In the genomic region with DNA sequence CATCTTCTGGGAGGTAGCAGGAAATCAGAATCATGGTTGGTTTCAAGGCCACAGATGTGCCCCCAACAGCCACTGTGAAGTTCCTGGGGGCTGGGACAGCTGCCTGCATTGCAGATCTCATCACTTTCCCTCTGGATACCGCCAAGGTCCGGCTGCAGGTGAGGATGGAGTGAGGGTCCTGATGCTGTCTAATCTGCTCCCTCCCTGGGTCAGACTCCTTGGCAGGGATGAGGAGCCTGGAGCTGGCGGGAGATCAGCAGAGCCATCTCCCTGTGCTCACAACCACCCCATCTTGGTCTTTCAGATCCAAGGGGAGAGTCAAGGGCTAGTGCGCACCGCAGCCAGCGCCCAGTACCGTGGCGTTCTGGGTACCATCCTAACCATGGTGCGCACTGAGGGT, we compare ENCODE assay signal across 12 mouse cellular contexts. TPM values are rescaled to one million over a fixed set of nuclear protein-coding genes. Genes with fewer than 3 reads are reported as not detected.
DNase-seq lines count a peak whose midpoint lies in the region; ATAC-seq lines count a peak whose summit lies in the region.
"Had no signal": no experiment of that assay in that cellular context is flagged by ENCODE, and none has a peak within 500 bp of the region (broad histone marks: within the 10 kb centered on the region; RNA-seq: fewer than 3 reads in every experiment).

No protein-coding gene starts in this region.

- peaks cover 15% of the 10 kb centered on the region; the same call in 1 of the 2 replicates for H3K36me3 ChIP-seq in hindbrain, embryonic 12.5 days
- no peaks in the 10 kb centered on the region for H3K36me3 ChIP-seq in hindbrain, embryonic 16.5 days (ENCODE audit: control insufficient read depth, insufficient read depth, low read length)
- H3K36me3 ChIP-seq in limb, embryonic 12.5 days: peaks cover 38% of the 10 kb centered on the region

- H3K27me3 ChIP-seq in hindbrain, embryonic 12.5 days: peaks cover 4% of the 10 kb centered on the region
- H3K27me3 ChIP-seq in hindbrain, embryonic 16.5 days (replicated peaks; ENCODE audit: control insufficient read depth, insufficient read depth, low read length): no peaks in the 10 kb centered on the region
- no peaks in the 10 kb centered on the region; the same call in 1 of the 2 replicates for H3K27me3 ChIP-seq in limb, embryonic 12.5 days
- H3K27me3 ChIP-seq: lung, embryonic 15.5 days had no signal

- H3K4me1 ChIP-seq in hindbrain, embryonic 12.5 days: peaks cover 40% of the 10 kb centered on the region
- H3K4me1 ChIP-seq in hindbrain, embryonic 16.5 days (ENCODE audit: control insufficient read depth, insufficient read depth, low read depth, low read length): peaks cover 26% of the 10 kb centered on the region
- H3K4me1 ChIP-seq in limb, embryonic 12.5 days (replicated peaks): peaks cover 51% of the 10 kb centered on the region

- no peaks in the 10 kb centered on the region for H3K9me3 ChIP-seq in hindbrain, embryonic 12.5 days (replicated peaks)
- H3K9me3 ChIP-seq in hindbrain, embryonic 16.5 days (ENCODE audit: control insufficient read depth, low read length): no peaks in the 10 kb centered on the region
- no peaks in the 10 kb centered on the region for H3K9me3 ChIP-seq in limb, embryonic 12.5 days
- H3K9me3 ChIP-seq: lung, embryonic 15.5 days had no signal

- H3K9ac ChIP-seq in hindbrain, embryonic 12.5 days: no peak overlapping the region
- no peak overlapping the region for H3K9ac ChIP-seq in hindbrain, embryonic 16.5 days (ENCODE audit: low read depth, low read length)
- H3K9ac ChIP-seq in limb, embryonic 12.5 days (replicated peaks): no peak overlapping the region
- H3K9ac ChIP-seq: lung, embryonic 15.5 days had no signal

- peak; percentile 26 for DNase-seq in thymus, postnatal 4 days
- no peak for DNase-seq in thymus, postnatal 0 days (ENCODE audit: low spot score)
- DNase-seq in urinary bladder, adult 2 months (ENCODE audit: low spot score): no peak
- DNase-seq in adrenal gland, postnatal 25 days: no peak
- DNase-seq: adrenal gland, postnatal 10 days; cerebellum, postnatal 25 days had no signal

- H3K4me3 ChIP-seq in hindbrain, embryonic 12.5 days: no peak overlapping the region
- no peak overlapping the region for H3K4me3 ChIP-seq in hindbrain, embryonic 16.5 days (ENCODE audit: low read length)
- H3K4me3 ChIP-seq in limb, embryonic 12.5 days (replicated peaks): no peak overlapping the region

- H3K27ac ChIP-seq in hindbrain, embryonic 12.5 days: peak overlapping the region; percentile 25; the same call in 1 of the 2 replicates
- no peak overlapping the region for H3K27ac ChIP-seq in hindbrain, embryonic 16.5 days (ENCODE audit: low read depth, low read length)
- peak overlapping the region; percentile 94; the same call in 1 of the 2 replicates for H3K27ac ChIP-seq in limb, embryonic 12.5 days

- ATAC-seq in hindbrain, embryonic 12.5 days (ENCODE audit: low FRiP score): no peak
- no peak for ATAC-seq in hindbrain, embryonic 16.5 days
- no peak for ATAC-seq in limb, embryonic 12.5 days (ENCODE audit: insufficient number of reproducible peaks, insufficient read depth, low FRiP score, low TSS enrichment, low read depth)
- ATAC-seq in inflammation-experienced regulatory T-cells, adult 6 months: no peak

- WGBS in hindbrain, embryonic 12.5 days: 95% methylated on average over 9 of the region's 9 CpGs
- WGBS in hindbrain, embryonic 16.5 days: 97% methylated on average over 9 of the region's 9 CpGs
- WGBS in limb, embryonic 12.5 days: 97% methylated on average over 9 of the region's 9 CpGs

- no peak overlapping the region for H3K4me2 ChIP-seq in hindbrain, embryonic 12.5 days (replicated peaks)
- H3K4me2 ChIP-seq in hindbrain, embryonic 16.5 days (ENCODE audit: low read length): no peak overlapping the region
- H3K4me2 ChIP-seq in limb, embryonic 12.5 days: peak overlapping the region; percentile 94; the same call in 1 of the 2 replicates

RNA-seq across cellular contexts. Expression of gene Ucp2, which starts 3.7 kb away (rescaled TPM):
- 123 and 130 TPM in 2 replicates for polyA plus RNA-seq in hindbrain, embryonic 12.5 days (2016; fragmentation: Nextera tagmentation; extraction: Ambion mirVana)
- 85.7 and 88.9 TPM in 2 replicates for polyA plus RNA-seq in hindbrain, embryonic 16.5 days (2015; fragmentation: Nextera tagmentation; extraction: Ambion mirVana)
- 803 and 920 TPM in 2 replicates for polyA plus RNA-seq in thymus, postnatal 0 days (2015; fragmentation: Nextera tagmentation; extraction: Ambion mirVana)
- polyA plus RNA-seq in limb, embryonic 12.5 days (2016; fragmentation: Nextera tagmentation; extraction: Ambion mirVana): 154 and 169 TPM in 2 replicates
- polyA plus RNA-seq in urinary bladder, adult 2 months (2012; rRNA removed): 209 and 247 TPM in 2 replicates
- total RNA-seq in adrenal gland, postnatal 25 days (2021): 142 and 190 TPM in 2 replicates
- polyA plus RNA-seq in inflammation-experienced regulatory T-cells, adult 6 months (2017; shearing (Covaris generic)): 1,000 to 10,000 TPM; 1,111 to 1,581 (median 1,117) TPM

RNA-seq across cellular contexts. Expression of gene Dnajb13, which starts 18.0 kb away (rescaled TPM):
- polyA plus RNA-seq in hindbrain, embryonic 12.5 days (2016; fragmentation: Nextera tagmentation; extraction: Ambion mirVana): 5.0 and 8.2 TPM in 2 replicates
- polyA plus RNA-seq in hindbrain, embryonic 16.5 days (2015; fragmentation: Nextera tagmentation; extraction: Ambion mirVana): 6.8 and 8.6 TPM in 2 replicates
- polyA plus RNA-seq in thymus, postnatal 0 days (2015; fragmentation: Nextera tagmentation; extraction: Ambion mirVana): 1.7 TPM in 2 replicates
- polyA plus RNA-seq in limb, embryonic 12.5 days (2016; fragmentation: Nextera tagmentation; extraction: Ambion mirVana): 0.26 and 0.35 TPM in 2 replicates
- 1.1 and 1.7 TPM in 2 replicates for polyA plus RNA-seq in urinary bladder, adult 2 months (2012; rRNA removed)
- not detected in 2 replicates for total RNA-seq in adrenal gland, postnatal 25 days (2021)
- polyA plus RNA-seq in inflammation-experienced regulatory T-cells, adult 6 months (2017; shearing (Covaris generic)): 10 to 100 TPM; 15.7 to 23.7 (median 18.8) TPM
- total RNA-seq: granulocyte monocyte progenitor cell, adult 5-6 weeks had no signal

RNA-seq across cellular contexts. Expression of gene Ucp3, which starts 24.0 kb away (rescaled TPM):
- polyA plus RNA-seq in hindbrain, embryonic 12.5 days (2016; fragmentation: Nextera tagmentation; extraction: Ambion mirVana): not detected in 2 replicates
- polyA plus RNA-seq in hindbrain, embryonic 16.5 days (2015; fragmentation: Nextera tagmentation; extraction: Ambion mirVana): 0.06 and 0.15 TPM in 2 replicates
- 0.12 and 0.14 TPM in 2 replicates for polyA plus RNA-seq in thymus, postnatal 0 days (2015; fragmentation: Nextera tagmentation; extraction: Ambion mirVana)
- not detected in 2 replicates for polyA plus RNA-seq in limb, embryonic 12.5 days (2016; fragmentation: Nextera tagmentation; extraction: Ambion mirVana)
- polyA plus RNA-seq in urinary bladder, adult 2 months (2012; rRNA removed): 0.49 and 1.3 TPM in 2 replicates
- 24.6 and 30.5 TPM in 2 replicates for total RNA-seq in adrenal gland, postnatal 25 days (2021)
- under 1 TPM in 1 of 3 experiments, not detected in 2; 0.55 TPM for polyA plus RNA-seq in inflammation-experienced regulatory T-cells, adult 6 months (2017; shearing (Covaris generic))
- total RNA-seq: granulocyte monocyte progenitor cell, adult 5-6 weeks had no signal

RNA-seq across cellular contexts. Expression of gene Coa4, which starts 40.1 kb away (rescaled TPM):
- 13.4 and 15.6 TPM in 2 replicates for polyA plus RNA-seq in hindbrain, embryonic 12.5 days (2016; fragmentation: Nextera tagmentation; extraction: Ambion mirVana)
- 14.1 and 17.3 TPM in 2 replicates for polyA plus RNA-seq in hindbrain, embryonic 16.5 days (2015; fragmentation: Nextera tagmentation; extraction: Ambion mirVana)
- 18.4 and 18.6 TPM in 2 replicates for polyA plus RNA-seq in thymus, postnatal 0 days (2015; fragmentation: Nextera tagmentation; extraction: Ambion mirVana)
- 15.7 and 21.3 TPM in 2 replicates for polyA plus RNA-seq in limb, embryonic 12.5 days (2016; fragmentation: Nextera tagmentation; extraction: Ambion mirVana)
- polyA plus RNA-seq in urinary bladder, adult 2 months (2012; rRNA removed): 21.4 and 23.7 TPM in 2 replicates
- 11.5 and 11.7 TPM in 2 replicates for total RNA-seq in adrenal gland, postnatal 25 days (2021)
- 10 to 100 TPM; 20.9 to 26.5 (median 23.5) TPM for polyA plus RNA-seq in inflammation-experienced regulatory T-cells, adult 6 months (2017; shearing (Covaris generic))
